Comparison of ENCODE assay signal across 17 mouse cellular contexts in the genomic region with DNA sequence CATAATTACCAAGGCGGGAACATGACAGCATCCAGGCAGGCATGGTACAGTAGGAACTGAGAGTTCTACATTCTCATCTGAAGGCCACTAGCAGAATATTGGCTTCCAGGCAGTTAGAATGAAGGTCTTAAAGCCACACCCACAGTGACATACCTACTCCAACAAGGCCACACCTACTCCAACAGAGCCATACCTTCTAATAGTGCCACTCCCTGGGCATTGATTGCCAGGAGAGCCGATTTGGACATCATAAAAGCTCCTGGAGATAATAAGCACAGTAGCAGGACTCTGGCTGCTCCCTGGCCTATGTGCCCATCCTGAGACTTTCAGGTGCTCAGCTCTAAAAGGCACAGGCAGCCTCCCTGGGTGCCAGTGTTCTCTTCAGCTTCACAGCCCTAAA.
"Had no signal": no experiment of that assay in that cellular context is flagged by ENCODE, and none has a peak within 500 bp of the region (broad histone marks: within the 10 kb centered on the region; RNA-seq: fewer than 3 reads in every experiment).

No protein-coding gene starts in this region.

- H3K9me3 ChIP-seq: hindbrain, embryonic 15.5 days; limb, embryonic 12.5 days; liver, embryonic 13.5 days; lung, embryonic 15.5 days had no signal

- H3K4me2 ChIP-seq: hindbrain, embryonic 15.5 days; limb, embryonic 12.5 days; liver, embryonic 13.5 days; lung, embryonic 15.5 days had no signal

- H3K36me3 ChIP-seq: hindbrain, embryonic 15.5 days; limb, embryonic 12.5 days; liver, embryonic 13.5 days; lung, embryonic 15.5 days had no signal

- H3K27ac ChIP-seq: hindbrain, embryonic 15.5 days; limb, embryonic 12.5 days; liver, embryonic 13.5 days; lung, embryonic 15.5 days; macrophage; stomach, postnatal 0 days had no signal

- DNase-seq: kidney, adult 8-10 months; kidney, postnatal 25 days; layer of hippocampus, adult 9-11 months; layer of hippocampus, postnatal 36 days; liver; liver, embryonic 13.5 days; liver, postnatal 0 days; lung, postnatal 14 days; right cerebral cortex, postnatal 25 days; thymus, postnatal 4 days had no signal

- ATAC-seq: inflammation-experienced regulatory T-cells, adult 6 months; liver, postnatal 0 days had no signal

- H3K4me3 ChIP-seq: hindbrain, embryonic 15.5 days; limb, embryonic 12.5 days; liver, embryonic 13.5 days; lung, embryonic 15.5 days; megakaryocyte, embryonic 14.5 days had no signal

- H3K27me3 ChIP-seq: hindbrain, embryonic 15.5 days; limb, embryonic 12.5 days; liver, embryonic 13.5 days; lung, embryonic 15.5 days had no signal

- H3K9ac ChIP-seq: hindbrain, embryonic 15.5 days; limb, embryonic 12.5 days; liver, embryonic 13.5 days; liver, postnatal 0 days; lung, embryonic 15.5 days had no signal

- H3K4me1 ChIP-seq: hindbrain, embryonic 15.5 days; limb, embryonic 12.5 days; liver, embryonic 13.5 days; lung, embryonic 15.5 days had no signal
